Mouse (Mus musculus): ENCODE results near the gene Dock6. TPM values are rescaled to one million over a fixed set of nuclear protein-coding genes. Genes with fewer than 3 reads are reported as not detected.

Dock6 gene
- total RNA-seq, 2 experiments from 2014 or later: 31.0 to 39.1 TPM

- DNase-seq: no peak
- intact Hi-C loops (cut with DNase I): no loop called here
These were observed 93.6 kb downstream of the Dock6 start for GRCm38 (mm10) chr9:21758576-21759529.

DNA sequence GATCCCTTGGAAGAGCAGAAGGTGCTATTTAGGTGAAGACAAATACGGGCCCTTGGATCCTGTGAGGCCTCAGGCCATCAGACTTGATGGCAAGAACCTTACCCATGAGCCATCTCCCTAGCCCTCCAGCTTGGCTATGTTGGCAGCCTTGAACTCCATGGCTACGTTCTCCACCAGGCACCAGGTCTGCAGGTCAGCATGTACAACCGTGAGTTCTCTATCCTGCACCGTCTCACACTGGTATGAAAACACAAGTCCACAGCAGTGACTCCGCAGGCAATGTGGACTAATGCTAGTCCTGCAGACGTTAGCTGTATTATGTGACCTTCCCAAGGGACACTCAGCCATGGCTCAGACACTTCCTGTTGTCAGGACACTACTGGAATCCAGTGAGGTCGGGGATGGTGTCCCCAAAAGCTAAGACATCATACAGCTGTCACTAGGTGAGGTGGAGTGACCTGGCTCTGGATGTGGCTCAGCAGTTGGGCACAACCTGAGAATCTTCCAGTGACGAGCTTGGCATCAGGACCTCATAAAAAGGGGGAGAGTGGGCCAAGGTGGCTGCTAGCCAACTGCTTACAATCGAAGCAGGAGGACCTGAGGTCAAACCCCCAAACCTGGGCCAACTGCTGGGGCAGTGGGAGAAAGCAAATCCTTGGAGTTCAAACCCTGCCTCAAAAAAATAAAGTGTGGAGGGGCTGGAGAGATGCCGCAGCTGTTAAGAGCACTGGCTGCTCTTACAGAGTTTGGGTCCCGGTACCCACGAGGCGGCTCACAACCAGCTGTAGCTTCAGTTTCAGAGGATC, 97.7 kb downstream of the Dock6 start:
- peak in 1 of 2 experiments; percentile 37 for DNase-seq
- intact Hi-C loops (cut with DNase I): loop anchor here (1.0 to 5.0 kb wide), 2 partner anchors 29 to 152 kb away; no protein-coding TSS in a partner anchor

DNA sequence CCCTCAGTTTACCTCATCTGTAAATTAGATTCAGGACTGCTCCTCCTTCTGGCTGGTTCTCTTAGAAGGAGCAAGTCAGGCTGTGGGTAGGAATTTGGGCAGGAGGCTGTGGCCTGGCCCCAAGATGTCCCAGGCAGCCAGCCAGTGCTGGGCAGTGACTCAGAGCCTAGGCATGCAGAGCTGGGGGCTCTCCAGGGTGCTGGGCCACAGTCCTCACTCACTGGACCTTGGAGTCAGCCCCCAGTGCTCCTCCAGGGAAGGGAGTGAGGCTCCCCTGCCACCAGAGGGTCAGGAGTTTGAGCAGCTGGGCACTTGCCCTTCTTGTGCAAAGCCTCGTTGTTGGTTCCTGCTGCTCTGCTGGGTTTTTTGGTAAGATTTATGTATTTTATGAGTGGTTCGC, 98.4 kb downstream of the Dock6 start:
- intact Hi-C loops (cut with DNase I): loop anchor here (1.0 to 5.0 kb wide), 2 partner anchors 29 to 152 kb away; no protein-coding TSS in a partner anchor
- DNase-seq: peak; percentile 85 to 87

- intact Hi-C loops (cut with DNase I): loop anchor here (5.0 kb wide), 1 partner anchor 150 kb away; no protein-coding TSS in a partner anchor
- DNase-seq: peak; percentile 53 to 67
These were observed 100.1 kb downstream of the Dock6 start for GRCm38 (mm10) chr9:21752252-21752792.

DNA sequence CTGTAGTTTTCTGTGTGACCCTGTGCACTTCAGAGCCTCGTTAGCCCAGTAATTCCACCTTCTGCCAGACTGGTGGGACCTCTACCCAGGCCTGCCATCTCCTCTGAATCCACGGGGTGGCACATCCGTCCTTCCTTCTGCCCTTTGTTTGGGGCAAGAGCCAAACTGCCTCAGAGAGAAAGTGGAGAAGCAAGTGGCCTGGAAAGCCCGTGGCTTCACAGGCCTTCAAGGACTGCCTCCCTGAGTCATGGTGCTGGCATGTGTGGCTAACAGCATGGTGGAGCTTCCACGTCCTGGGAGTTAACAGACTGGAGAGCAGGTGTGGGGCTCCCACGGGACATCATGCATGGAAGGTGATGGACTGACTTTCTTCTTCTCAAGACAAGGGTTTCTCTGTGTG, 101.1 kb downstream of the Dock6 start:
- intact Hi-C loops (cut with DNase I): loop anchor here (1.0 to 5.0 kb wide), 2 partner anchors 53 to 149 kb away; no protein-coding TSS in a partner anchor
- no peak for DNase-seq

DNA sequence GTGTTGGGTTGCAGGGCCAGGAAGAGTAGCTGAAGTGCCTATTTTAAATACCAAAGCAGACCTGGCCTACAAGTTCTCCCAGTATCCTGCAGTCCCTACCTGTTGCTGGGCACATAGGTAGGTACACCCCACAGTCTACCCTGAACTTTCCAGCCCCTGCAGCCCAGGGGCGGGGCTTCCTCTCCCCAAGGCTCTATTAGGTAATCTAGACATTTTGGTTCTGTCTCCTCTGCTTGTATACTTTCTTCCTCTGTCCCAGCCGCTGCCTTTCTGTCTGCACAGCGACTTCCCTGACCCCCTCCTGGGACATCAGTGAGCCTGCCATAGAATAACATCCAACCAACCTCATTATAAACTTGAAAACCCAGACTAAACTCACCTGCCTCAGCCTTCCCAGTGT, 102.1 kb downstream of the Dock6 start:
- intact Hi-C loops (cut with DNase I): loop anchor here (5.0 kb wide), 1 partner anchor 148 kb away; no protein-coding TSS in a partner anchor
- DNase-seq: no peak

Small RNA genes lying within 50 kb of the gene (microRNA-seq; reads per million reads assigned to microRNA genes)
- 2.7 to 11.6 reads per million in 2 experiments for gene Mir7083 (ENCODE audit: borderline number of aligned reads in 2 of 2)

Other genes with a start within 250 kb of the Dock6 start
- gene Smarca4, start 236.5 kb downstream of the Dock6 start, total RNA-seq (2021): 10 to 100 TPM; 48.6 to 51.4 TPM
- gene Ldlr, start 129.2 kb downstream of the Dock6 start, total RNA-seq (2021): 1 to 10 TPM; 2.2 to 3.4 TPM
- gene Spc24, start 92.3 kb downstream of the Dock6 start, total RNA-seq (2021): 1 to 10 TPM; 4.4 to 4.6 TPM
- gene Kank2, start 53.9 kb downstream of the Dock6 start, total RNA-seq (2021): 10 to 100 TPM; 50.5 to 54.2 TPM
- not detected for gene Angptl8, start 17.1 kb downstream of the Dock6 start, total RNA-seq (2021)
- 10 to 100 TPM; 12.4 to 13.4 TPM for gene Rab3d, start 65.6 kb upstream of the Dock6 start, total RNA-seq (2021)
- 1 to 10 TPM; 2.1 to 2.5 TPM for gene Ccdc159, start 74.8 kb upstream of the Dock6 start, total RNA-seq (2021)
- gene Tmem205, start 74.9 kb upstream of the Dock6 start, total RNA-seq (2021): 10 to 100 TPM; 57.0 to 58.5 TPM
- gene Plppr2, start 84.4 kb upstream of the Dock6 start, total RNA-seq (2021): 1 to 10 TPM; 1.7 to 2.7 TPM
- gene Swsap1, start 103.1 kb upstream of the Dock6 start, total RNA-seq (2021): 1 to 10 TPM; 5.8 to 8.0 TPM
- gene Epor, start 110.9 kb upstream of the Dock6 start, total RNA-seq (2021): 1 to 10 TPM; 1.4 to 2.2 TPM
- gene Rgl3, start 136.8 kb upstream of the Dock6 start, total RNA-seq (2021): 1 to 10 TPM; 2.8 to 3.4 TPM
- not detected for gene Ccdc151, start 150.0 kb upstream of the Dock6 start, total RNA-seq (2021)
- gene Prkcsh, start 150.2 kb upstream of the Dock6 start, total RNA-seq (2021): 10 to 100 TPM; 66.4 to 67.5 TPM
- under 1 TPM; 0.05 to 0.11 TPM for gene Elavl3, start 199.4 kb upstream of the Dock6 start, total RNA-seq (2021)
- gene Gm49318, start 218.6 kb upstream of the Dock6 start, total RNA-seq (2021): not detected
- gene Zfp653, start 218.7 kb upstream of the Dock6 start, total RNA-seq (2021): 1 to 10 TPM; 4.4 to 5.2 TPM
- 100 to 1,000 TPM; 103 to 106 TPM for gene Ecsit, start 232.8 kb upstream of the Dock6 start, total RNA-seq (2021)
- 1 to 10 TPM; 7.3 to 8.8 TPM for gene Cnn1, start 246.6 kb upstream of the Dock6 start, total RNA-seq (2021)